Mouse (Mus musculus): ENCODE measurements around the gene Stip1.

Gene Stip1

GRCm38 (mm10) chr19:7066828-7067342, 27.1 kb upstream of the Stip1 start:
- Histone ChIP-seq H3K4me1 (replicated peaks; ENCODE audit: low read depth, low read length) (peaks cover 75% of the 10 kb centered on the region), H3K4me3 (replicated peaks; ENCODE audit: low read length) (peak overlapping the region; percentile 57; the same call in 1 of the 2 replicates), H3K9me3 (ENCODE audit: low read length) (no peaks in the 10 kb centered on the region), H3K27me3 (ENCODE audit: insufficient read depth, low read length) (peaks cover 61% of the 10 kb centered on the region), H3K36me3 (ENCODE audit: insufficient read depth, low read length) (no peaks in the 10 kb centered on the region)
- no peak for TF ChIP-seq POU5F1 (IDR thresholded peaks at IDR 0.05; ENCODE audit: borderline replicate concordance, low read length)
- no peak for TF ChIP-seq CTCF (conservative IDR thresholded peaks at IDR 0.05; ENCODE audit: low read length)
- no peak for TF ChIP-seq NANOG (IDR thresholded peaks at IDR 0.05; ENCODE audit: borderline replicate concordance, low read length)

DNA sequence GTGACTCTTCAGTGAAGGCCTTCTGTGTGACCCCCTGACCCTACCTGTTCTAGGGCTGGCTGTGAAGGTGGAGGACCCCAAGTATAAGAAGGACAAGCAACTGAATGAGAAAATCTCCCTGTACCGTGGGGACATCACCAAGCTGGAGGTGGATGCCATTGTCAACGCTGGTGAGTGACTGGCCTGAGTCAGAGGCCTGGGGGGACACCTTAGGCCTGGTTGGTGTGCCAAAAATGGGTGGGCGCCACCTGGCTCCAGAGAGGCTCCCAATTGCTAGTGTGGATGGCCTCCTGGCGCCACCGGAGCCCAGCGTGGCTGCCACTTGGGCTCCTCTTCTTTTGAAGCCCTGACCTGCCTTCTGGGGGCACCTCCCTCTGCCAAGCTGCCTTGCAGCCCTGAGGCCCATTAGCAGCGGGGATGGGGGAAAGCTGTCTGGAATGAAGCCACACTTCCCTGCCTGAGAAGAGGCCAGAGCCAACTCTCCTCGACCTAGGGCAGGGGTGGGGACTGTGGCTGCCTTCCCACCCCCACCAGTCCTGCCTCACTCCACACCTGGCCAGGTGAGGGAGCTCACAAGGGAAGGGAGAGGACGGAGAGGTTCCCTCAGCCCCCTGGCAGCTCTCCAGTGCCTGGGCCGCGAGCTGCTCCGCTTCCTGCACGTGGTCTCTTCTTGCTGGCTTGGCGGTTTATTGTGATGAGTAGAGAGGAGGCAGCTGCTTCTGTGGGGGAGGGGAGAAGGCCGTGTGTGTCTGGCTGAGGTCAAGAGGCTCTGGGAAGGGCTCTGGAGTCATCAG, 26.5 kb upstream of the Stip1 start:
- TF ChIP-seq POU5F1 (IDR thresholded peaks at IDR 0.05; ENCODE audit: borderline replicate concordance, low read length) (no peak), NANOG (IDR thresholded peaks at IDR 0.05; ENCODE audit: borderline replicate concordance, low read length) (no peak), CTCF (conservative IDR thresholded peaks at IDR 0.05; ENCODE audit: low read length) (no peak)
- Histone ChIP-seq H3K4me3 (replicated peaks; ENCODE audit: low read length) (peak overlapping the region; percentile 57), H3K9me3 (ENCODE audit: low read length) (no peaks in the 10 kb centered on the region), H3K27me3 (ENCODE audit: insufficient read depth, low read length) (peaks cover 54% of the 10 kb centered on the region), H3K36me3 (ENCODE audit: insufficient read depth, low read length) (no peaks in the 10 kb centered on the region), H3K4me1 (replicated peaks; ENCODE audit: low read depth, low read length) (peaks cover 76% of the 10 kb centered on the region)

DNA sequence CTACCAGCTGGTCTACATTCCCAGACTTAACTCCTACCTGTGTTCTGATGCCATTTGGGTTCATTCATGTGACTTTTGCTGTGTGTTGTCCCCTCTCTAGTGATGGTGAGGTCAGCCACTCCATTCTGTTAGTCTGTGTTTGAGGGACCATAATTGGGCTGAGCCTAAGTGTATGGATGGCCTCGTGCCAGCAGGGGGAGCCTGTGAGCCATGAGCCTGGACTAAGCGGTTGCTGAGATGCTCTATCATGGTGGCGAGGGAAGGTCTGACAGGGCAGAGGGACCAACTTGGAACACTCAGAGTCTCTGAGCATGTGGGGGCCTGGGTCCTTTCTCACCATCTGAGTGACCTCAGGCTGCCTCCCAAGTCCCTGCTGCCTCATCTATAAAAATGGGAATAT, 24.8 kb upstream of the Stip1 start:
- Histone ChIP-seq H3K27me3 (ENCODE audit: insufficient read depth, low read length) (peaks cover 38% of the 10 kb centered on the region), H3K36me3 (ENCODE audit: insufficient read depth, low read length) (0 out of 2 replicates have a peak, but pooled peaks cover 6% of the 10 kb centered on the region), H3K9me3 (ENCODE audit: low read length) (no peaks in the 10 kb centered on the region), H3K4me1 (replicated peaks; ENCODE audit: low read depth, low read length) (peaks cover 64% of the 10 kb centered on the region), H3K4me3 (replicated peaks; ENCODE audit: low read length) (no peak overlapping the region)
- TF ChIP-seq CTCF (conservative IDR thresholded peaks at IDR 0.05; ENCODE audit: low read length) = peak; percentile 99
- TF ChIP-seq NANOG (IDR thresholded peaks at IDR 0.05; ENCODE audit: borderline replicate concordance, low read length) = no peak

DNA sequence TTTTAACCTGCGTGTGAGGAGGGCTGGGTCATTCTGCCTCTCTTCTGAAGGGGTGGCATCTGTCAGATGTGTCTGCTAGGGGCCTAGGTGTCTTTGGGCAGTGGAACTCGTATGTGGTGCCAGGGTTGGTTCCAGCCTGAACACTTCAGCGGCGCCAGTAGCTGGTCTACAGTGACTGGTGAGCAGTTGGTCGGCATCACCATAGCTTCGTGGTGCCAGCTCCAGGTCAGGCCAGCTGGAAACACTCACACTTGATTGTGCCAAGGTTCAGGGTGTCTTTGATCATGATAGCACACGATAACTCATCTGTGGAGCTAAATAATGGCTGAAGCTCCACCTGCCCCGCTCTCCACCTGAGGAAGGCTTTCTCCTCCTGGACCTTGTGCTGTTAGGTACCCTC, 23.1 kb upstream of the Stip1 start:
- H3K9me3 ChIP-seq (ENCODE audit: low read length) = no peaks in the 10 kb centered on the region

DNA sequence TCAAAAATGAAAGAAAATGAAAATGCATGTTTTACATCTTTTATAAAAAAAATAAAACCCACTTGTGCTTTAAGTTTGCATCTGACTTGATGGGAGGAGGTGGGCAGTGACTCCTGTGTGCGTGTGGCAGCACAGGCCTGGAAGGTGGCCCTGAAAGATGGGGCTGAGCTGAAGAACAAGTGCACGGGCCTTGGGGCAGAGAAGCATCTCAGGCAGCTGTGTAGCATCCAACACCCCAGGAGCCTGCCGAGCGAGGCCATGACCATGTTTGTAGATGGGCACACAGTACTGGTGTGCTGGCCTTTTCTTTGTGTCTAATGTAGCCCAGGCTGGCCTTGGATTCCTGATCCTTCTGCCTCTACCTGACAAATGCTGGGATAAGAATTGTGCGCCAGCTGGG, 22.3 kb upstream of the Stip1 start:
- TF ChIP-seq CTCF (conservative IDR thresholded peaks at IDR 0.05; ENCODE audit: low read length) (no peak), POU5F1 (IDR thresholded peaks at IDR 0.05; ENCODE audit: borderline replicate concordance, low read length) (no peak), NANOG (IDR thresholded peaks at IDR 0.05; ENCODE audit: borderline replicate concordance, low read length) (no peak)
- no peak overlapping the region for H3K4me3 ChIP-seq (replicated peaks; ENCODE audit: low read length)
- peaks cover 21% of the 10 kb centered on the region for H3K27me3 ChIP-seq (ENCODE audit: insufficient read depth, low read length)
- H3K9me3 ChIP-seq (ENCODE audit: low read length) = no peaks in the 10 kb centered on the region
- H3K4me1 ChIP-seq (replicated peaks; ENCODE audit: low read depth, low read length) = peaks cover 67% of the 10 kb centered on the region
- H3K36me3 ChIP-seq (ENCODE audit: insufficient read depth, low read length) = 0 out of 2 replicates have a peak, but pooled peaks cover 6% of the 10 kb centered on the region

More for the DNA sequence above, 23.1 kb upstream of the Stip1 start:
- TF ChIP-seq POU5F1 (IDR thresholded peaks at IDR 0.05; ENCODE audit: borderline replicate concordance, low read length) (no peak), NANOG (IDR thresholded peaks at IDR 0.05; ENCODE audit: borderline replicate concordance, low read length) (no peak), CTCF (conservative IDR thresholded peaks at IDR 0.05; ENCODE audit: low read length) (no peak)
- peaks cover 69% of the 10 kb centered on the region for H3K4me1 ChIP-seq (replicated peaks; ENCODE audit: low read depth, low read length)
- peaks cover 26% of the 10 kb centered on the region for H3K27me3 ChIP-seq (ENCODE audit: insufficient read depth, low read length)
- H3K36me3 ChIP-seq (ENCODE audit: insufficient read depth, low read length) = 0 out of 2 replicates have a peak, but pooled peaks cover 6% of the 10 kb centered on the region
- no peak overlapping the region for H3K4me3 ChIP-seq (replicated peaks; ENCODE audit: low read length)

GRCm38 (mm10) chr19:7058541-7058940, 18.8 kb upstream of the Stip1 start:
- Histone ChIP-seq H3K4me1 (replicated peaks; ENCODE audit: low read depth, low read length) (peaks cover 71% of the 10 kb centered on the region), H3K36me3 (ENCODE audit: insufficient read depth, low read length) (0 out of 2 replicates have a peak, but pooled peaks cover 6% of the 10 kb centered on the region), H3K4me3 (replicated peaks; ENCODE audit: low read length) (peak overlapping the region; percentile 85), H3K27me3 (ENCODE audit: insufficient read depth, low read length) (peaks cover 10% of the 10 kb centered on the region; the same call in 1 of the 2 replicates), H3K9me3 (ENCODE audit: low read length) (no peaks in the 10 kb centered on the region)
- TF ChIP-seq NANOG (IDR thresholded peaks at IDR 0.05; ENCODE audit: borderline replicate concordance, low read length) = no peak
- TF ChIP-seq CTCF (conservative IDR thresholded peaks at IDR 0.05; ENCODE audit: low read length) = no peak
- no peak for TF ChIP-seq POU5F1 (IDR thresholded peaks at IDR 0.05; ENCODE audit: borderline replicate concordance, low read length)

- TF ChIP-seq CTCF (conservative IDR thresholded peaks at IDR 0.05; ENCODE audit: low read length) (peak; percentile 30), POU5F1 (IDR thresholded peaks at IDR 0.05; ENCODE audit: borderline replicate concordance, low read length) (no peak), NANOG (IDR thresholded peaks at IDR 0.05; ENCODE audit: borderline replicate concordance, low read length) (peak; percentile 33; the same call in 1 of the 2 replicates)
- H3K27me3 ChIP-seq (ENCODE audit: insufficient read depth, low read length) = peaks cover 10% of the 10 kb centered on the region; the same call in 1 of the 2 replicates
- H3K36me3 ChIP-seq (ENCODE audit: insufficient read depth, low read length) = 0 out of 2 replicates have a peak, but pooled peaks cover 6% of the 10 kb centered on the region
- H3K9me3 ChIP-seq (ENCODE audit: low read length) = no peaks in the 10 kb centered on the region
- peak overlapping the region; percentile 85 for H3K4me3 ChIP-seq (replicated peaks; ENCODE audit: low read length)
- peaks cover 67% of the 10 kb centered on the region for H3K4me1 ChIP-seq (replicated peaks; ENCODE audit: low read depth, low read length)
Observed at GRCm38 (mm10) chr19:7057722-7058207, 18.0 kb upstream of the Stip1 start.

DNA sequence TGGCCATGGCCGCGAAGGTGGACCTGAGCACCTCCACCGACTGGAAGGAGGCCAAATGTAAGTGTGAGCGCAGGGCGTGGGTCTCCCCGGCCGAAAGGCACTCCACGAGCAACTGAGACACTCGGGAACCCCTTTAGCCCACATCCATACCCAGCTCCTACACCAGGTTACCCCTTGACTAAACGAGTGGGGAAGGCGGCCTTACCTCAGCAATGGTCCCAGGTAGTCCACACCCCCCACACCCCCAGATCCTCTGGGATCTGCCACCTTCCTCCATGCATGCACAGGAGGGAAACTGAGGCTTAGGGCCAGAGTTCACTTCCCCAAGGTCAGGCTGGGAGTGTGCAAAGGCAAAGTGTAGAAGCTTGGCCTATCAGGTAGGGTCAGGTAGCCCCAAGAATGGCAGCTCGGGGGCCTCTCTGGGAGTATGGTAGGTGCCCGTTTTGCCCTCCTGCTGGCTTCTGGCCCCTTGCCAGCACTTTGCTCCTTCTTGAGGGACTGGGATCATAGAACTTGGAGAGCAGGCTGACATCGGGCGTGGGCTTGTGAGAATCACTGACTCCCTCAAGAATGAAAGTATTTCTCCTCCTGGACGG, 17.5 kb upstream of the Stip1 start:
- H3K4me1 ChIP-seq (replicated peaks; ENCODE audit: low read depth, low read length) = peaks cover 67% of the 10 kb centered on the region
- H3K27me3 ChIP-seq (ENCODE audit: insufficient read depth, low read length) = peaks cover 10% of the 10 kb centered on the region; the same call in 1 of the 2 replicates
- no peaks in the 10 kb centered on the region for H3K9me3 ChIP-seq (ENCODE audit: low read length)
- TF ChIP-seq POU5F1 (IDR thresholded peaks at IDR 0.05; ENCODE audit: borderline replicate concordance, low read length) = no peak
- no peak for TF ChIP-seq CTCF (conservative IDR thresholded peaks at IDR 0.05; ENCODE audit: low read length)
- no peak for TF ChIP-seq NANOG (IDR thresholded peaks at IDR 0.05; ENCODE audit: borderline replicate concordance, low read length)
- H3K4me3 ChIP-seq (replicated peaks; ENCODE audit: low read length) = peak overlapping the region; percentile 85
- H3K36me3 ChIP-seq (ENCODE audit: insufficient read depth, low read length) = 0 out of 2 replicates have a peak, but pooled peaks cover 6% of the 10 kb centered on the region

Data from E14TG2a.4 (cell line).